10 mouse cellular contexts compared by ENCODE assay signal in the genomic region with DNA sequence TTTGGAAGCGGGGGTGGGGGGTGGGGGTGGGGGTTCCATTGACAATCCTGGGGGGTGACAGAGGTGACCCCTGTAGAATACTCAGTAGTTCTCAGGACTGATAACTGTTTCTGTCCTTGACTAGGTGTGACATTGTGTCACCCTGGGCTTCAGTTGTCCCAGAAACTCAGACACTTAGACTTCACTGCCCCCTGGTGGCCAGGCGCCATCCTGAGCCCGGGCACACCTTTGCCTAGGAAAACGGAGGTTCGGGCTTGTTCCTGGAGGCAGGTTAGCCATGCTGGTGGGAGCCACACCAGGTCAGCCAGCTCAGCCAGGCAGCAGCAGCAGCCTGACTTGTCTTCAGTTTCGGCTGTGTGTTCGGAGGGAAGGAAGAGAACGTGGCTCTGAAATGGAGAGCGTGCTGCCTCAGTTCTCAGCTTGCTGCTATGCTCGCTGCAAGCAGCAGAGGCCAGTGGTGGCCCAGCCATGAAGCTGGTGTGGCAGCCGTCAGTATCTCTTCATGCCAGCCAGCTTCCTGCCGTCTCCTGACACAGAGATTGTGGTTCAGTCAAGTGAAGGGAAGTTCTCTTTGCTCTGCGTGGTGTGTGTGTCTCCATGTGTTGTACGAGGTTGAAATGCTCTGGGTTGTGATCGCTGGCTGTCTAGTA. TPM values are rescaled to one million over a fixed set of nuclear protein-coding genes. Genes with fewer than 3 reads are reported as not detected.
DNase-seq lines count a peak whose midpoint lies in the region; ATAC-seq and TF ChIP-seq lines count a peak whose summit lies in the region.
"Had no signal": no experiment of that assay in that cellular context is flagged by ENCODE, and none has a peak within 500 bp of the region (broad histone marks: within the 10 kb centered on the region; RNA-seq: fewer than 3 reads in every experiment).

No protein-coding gene starts in this region.

- H3ac ChIP-seq in C2C12 (ENCODE audit: control insufficient read depth, insufficient read length, low read depth), result no peak overlapping the region

- H3K9ac ChIP-seq in kidney, postnatal 0 days (ENCODE audit: low read depth, low read length), result no peak overlapping the region
- H3K9ac ChIP-seq in neural tube, embryonic 14.5 days (replicated peaks; ENCODE audit: low read depth, low read length), result no peak overlapping the region
- H3K9ac ChIP-seq: embryonic facial prominence, embryonic 15.5 days; stomach, embryonic 15.5 days had no signal

- H3K4me2 ChIP-seq in kidney, postnatal 0 days (ENCODE audit: low read length), result no peak overlapping the region
- no peak overlapping the region for H3K4me2 ChIP-seq in neural tube, embryonic 14.5 days (ENCODE audit: low read depth, low read length)
- H3K4me2 ChIP-seq: embryonic facial prominence, embryonic 15.5 days; stomach, embryonic 15.5 days had no signal

- TF ChIP-seq POLR2A in cortical plate, adult 2 months (IDR thresholded peaks at IDR 0.05; ENCODE audit: extremely low read depth, insufficient read depth, low read length), result no peak

- H3K36me3 ChIP-seq in C2C12 (ENCODE audit: control insufficient read depth, insufficient read depth), result no peaks in the 10 kb centered on the region
- H3K36me3 ChIP-seq in kidney, postnatal 0 days (ENCODE audit: insufficient read depth, low read length), result no peaks in the 10 kb centered on the region
- H3K36me3 ChIP-seq in neural tube, embryonic 14.5 days (ENCODE audit: control insufficient read depth, insufficient read depth, low read length), result no peaks in the 10 kb centered on the region
- H3K36me3 ChIP-seq: embryonic facial prominence, embryonic 15.5 days; stomach, embryonic 15.5 days had no signal

- 52% methylated on average over 15 of the region's 15 CpGs for WGBS in kidney, postnatal 0 days
- WGBS in neural tube, embryonic 14.5 days, result 55% methylated on average over 15 of the region's 15 CpGs

- no peak overlapping the region for H3K27ac ChIP-seq in cortical plate, adult 2 months (ENCODE audit: insufficient read depth, low read length)
- no peak overlapping the region for H3K27ac ChIP-seq in kidney, postnatal 0 days
- no peak overlapping the region for H3K27ac ChIP-seq in neural tube, embryonic 14.5 days (ENCODE audit: low read depth, low read length)
- H3K27ac ChIP-seq: embryonic facial prominence, embryonic 15.5 days; stomach, embryonic 15.5 days had no signal

- no peak overlapping the region for H3K4me3 ChIP-seq in C2C12 (ENCODE audit: insufficient read depth, poor library complexity, severe bottlenecking)
- no peak overlapping the region for H3K4me3 ChIP-seq in cortical plate, adult 2 months (ENCODE audit: insufficient read depth, low read length)
- no peak overlapping the region for H3K4me3 ChIP-seq in kidney, postnatal 0 days (replicated peaks; ENCODE audit: low read depth, low read length)
- H3K4me3 ChIP-seq in neural tube, embryonic 14.5 days (ENCODE audit: low read depth, low read length), result no peak overlapping the region
- H3K4me3 ChIP-seq: embryonic facial prominence, embryonic 15.5 days; stomach, embryonic 15.5 days had no signal

- peak; percentile 25 for TF ChIP-seq CTCF in C2C12 (IDR thresholded peaks at IDR 0.05; ENCODE audit: control insufficient read depth, insufficient read depth, insufficient read length)
- peak; percentile 58 for TF ChIP-seq CTCF in cortical plate, adult 2 months (IDR thresholded peaks at IDR 0.05; ENCODE audit: extremely low read depth, insufficient read depth, low read length)
- TF ChIP-seq CTCF in kidney, postnatal 0 days (IDR thresholded peaks at IDR 0.05; ENCODE audit: low read depth), result peak; percentile 80

- no peaks in the 10 kb centered on the region for H3K27me3 ChIP-seq in C2C12 (ENCODE audit: control insufficient read depth, insufficient read depth, insufficient read length)
- H3K27me3 ChIP-seq in kidney, postnatal 0 days (ENCODE audit: insufficient read depth, low read length), result no peaks in the 10 kb centered on the region
- no peaks in the 10 kb centered on the region for H3K27me3 ChIP-seq in neural tube, embryonic 14.5 days (ENCODE audit: control insufficient read depth, insufficient read depth, low read length)
- H3K27me3 ChIP-seq: embryonic facial prominence, embryonic 15.5 days; stomach, embryonic 15.5 days had no signal

- peaks cover 3% of the 10 kb centered on the region for H3K4me1 ChIP-seq in cortical plate, adult 2 months (ENCODE audit: control insufficient read depth, insufficient read depth, low read length)
- H3K4me1 ChIP-seq in kidney, postnatal 0 days (replicated peaks; ENCODE audit: insufficient read depth, low read length), result no peaks in the 10 kb centered on the region
- peaks cover 3% of the 10 kb centered on the region; the same call in 1 of the 2 replicates for H3K4me1 ChIP-seq in neural tube, embryonic 14.5 days (ENCODE audit: control insufficient read depth, insufficient read depth, low read length)

- no peaks in the 10 kb centered on the region for H3K79me2 ChIP-seq in C2C12 (ENCODE audit: control insufficient read depth, insufficient read depth)

- peak; percentile 48; the same call in 1 of the 2 replicates for ATAC-seq in kidney, postnatal 0 days (replicated peaks; ENCODE audit: low FRiP score, low read depth)
- ATAC-seq in neural tube, embryonic 14.5 days (ENCODE audit: low read depth), result peak; percentile 30; the same call in 1 of the 2 replicates

- no peaks in the 10 kb centered on the region for H3K9me3 ChIP-seq in kidney, postnatal 0 days (replicated peaks; ENCODE audit: low read length)
- H3K9me3 ChIP-seq in neural tube, embryonic 14.5 days (ENCODE audit: control insufficient read depth, low read length), result no peaks in the 10 kb centered on the region
- H3K9me3 ChIP-seq: embryonic facial prominence, embryonic 15.5 days; stomach, embryonic 15.5 days had no signal

- peak; percentile 63 to 87 for DNase-seq in adrenal gland, adult (ENCODE audit: inconsistent age in 2 of 2, low spot score in 1 of 2)
- DNase-seq in gastrocnemius, postnatal 4 days (ENCODE audit: low spot score in 2 of 2), result peak; percentile 44 to 61
- DNase-seq in kidney, postnatal 0 days (ENCODE audit: low spot score), result peak; percentile 67
- DNase-seq in lung, adult 18-20 months, result peak; percentile 61 to 65
- peak; percentile 59 to 60 for DNase-seq in thymus, adult 18-20 months

- no peaks in the 10 kb centered on the region for H3K79me3 ChIP-seq in C2C12 (ENCODE audit: low read depth)

TF ChIP-seq in C2C12, 6 proteins besides CTCF, POLR2A, EP300 and RAD21:
- TF ChIP-seq MAX (IDR thresholded peaks at IDR 0.05) (no peak), MYOD1 (IDR thresholded peaks at IDR 0.05; ENCODE audit: control insufficient read depth, insufficient read length, low read depth) (no peak), MYOG (IDR thresholded peaks at IDR 0.05; ENCODE audit: control insufficient read depth, extremely low read depth, insufficient read length) (no peak), USF1 (IDR thresholded peaks at IDR 0.05; ENCODE audit: low read depth) (no peak), FOSL1 (IDR thresholded peaks at IDR 0.05; ENCODE audit: insufficient read depth, low read length, poor library complexity, severe bottlenecking) (no peak), CEBPB (IDR thresholded peaks at IDR 0.05; ENCODE audit: low read depth) (no peak)

RNA-seq across cellular contexts. Expression of a gene that starts 13.7 kb away (rescaled TPM):
- polyA plus RNA-seq in C2C12 (2012; fragmentation: generic; extraction: Trizol), result 8.5 TPM
- 245 and 267 TPM in 2 replicates for polyA plus RNA-seq in cortical plate, adult 2 months (2012; rRNA removed)
- 1 to 10 TPM; 5.6 to 6.1 TPM for total RNA-seq in gastrocnemius, postnatal 4 days (2021)
- 3.1 and 4.1 TPM in 2 replicates for polyA plus RNA-seq in kidney, postnatal 0 days (2015; fragmentation: Nextera tagmentation; extraction: Ambion mirVana)
- 18.3 and 31.1 TPM in 2 replicates for polyA plus RNA-seq in neural tube, embryonic 14.5 days (2014; fragmentation: Nextera tagmentation; extraction: Ambion mirVana)

RNA-seq across cellular contexts. Expression of a gene that starts 14.9 kb away (rescaled TPM):
- polyA plus RNA-seq in C2C12 (2012; fragmentation: generic; extraction: Trizol), result 2.0 TPM
- 14.8 and 15.7 TPM in 2 replicates for polyA plus RNA-seq in cortical plate, adult 2 months (2012; rRNA removed)
- 1 to 10 TPM; 2.0 to 2.5 TPM for total RNA-seq in gastrocnemius, postnatal 4 days (2021)
- 1.7 and 2.2 TPM in 2 replicates for polyA plus RNA-seq in kidney, postnatal 0 days (2015; fragmentation: Nextera tagmentation; extraction: Ambion mirVana)
- polyA plus RNA-seq in neural tube, embryonic 14.5 days (2014; fragmentation: Nextera tagmentation; extraction: Ambion mirVana), result 4.2 and 4.8 TPM in 2 replicates

Comparison
In these comparisons a context has a peak if more than half of its experiments do, and no peak if none do; other contexts are left out.
1. CTCF ChIP-seq: peak in every context shown above with its lines; median percentile 80 in kidney, postnatal 0 days; 58 in cortical plate, adult 2 months; 25 in C2C12.